Mouse (Mus musculus) midbrain, embryonic 15.5 days (tissue): ENCODE results near the gene Cd46. TPM values are rescaled to one million over a fixed set of nuclear protein-coding genes. Genes with fewer than 3 reads are reported as not detected.

Experiments
- ATAC-seq: fragments of 200-750 bp; cut with Nextera tagmentation; replicated peaks from 2 replicates; pipeline ENCODE4 v1.8.0; 2017; ENCODE audit warnings: moderate TSS enrichment
- H3K27ac ChIP-seq: fragments of 300-500 bp; sonication (generic); 2 replicates; pipeline ENCODE4 v1.5.1; 2015; ENCODE audit warnings: mild to moderate bottlenecking, inconsistent platforms
- H3K27me3 ChIP-seq: fragments of 300-500 bp; sonication (generic); replicated peaks from 2 replicates; pipeline ENCODE4 v1.6.1; 2015; ENCODE audit warnings: inconsistent platforms
- H3K36me3 ChIP-seq: fragments of 300-500 bp; sonication (generic); replicated peaks from 2 replicates; pipeline ENCODE4 v1.6.1; 2015; ENCODE audit warnings: inconsistent platforms
- H3K4me1 ChIP-seq: fragments of 300-500 bp; sonication (generic); 2 replicates; pipeline ENCODE4 v1.6.1; 2015; ENCODE audit warnings: inconsistent platforms
- H3K4me2 ChIP-seq: fragments of 300-500 bp; sonication (generic); 2 replicates; pipeline ENCODE4 v1.6.1; 2015; ENCODE audit warnings: inconsistent platforms, mild to moderate bottlenecking, moderate library complexity
- H3K4me3 ChIP-seq: fragments of 300-500 bp; sonication (generic); 2 replicates; pipeline ENCODE4 v1.5.1; 2015; ENCODE audit warnings: mild to moderate bottlenecking, inconsistent platforms
- H3K9ac ChIP-seq: fragments of 300-500 bp; sonication (generic); 2 replicates; pipeline ENCODE4 v1.6.1; 2015; ENCODE audit warnings: mild to moderate bottlenecking, inconsistent platforms
- H3K9me3 ChIP-seq: fragments of 300-500 bp; sonication (generic); 2 replicates; pipeline ENCODE4 v1.6.1; 2016; ENCODE audit warnings: inconsistent platforms
- WGBS: fragments of 180-500 bp; shearing (Covaris S2); methylation state at CpG from one replicate; pipeline ENCODE4 v1.1.7; 2015; ENCODE audit warnings: mixed read lengths; 5-methylcytosine and 5-hydroxymethylcytosine counted together
- polyA plus RNA-seq: library from polyadenylated mRNA; unstranded; fragments of >200 nt; fragmentation: Nextera tagmentation; extraction: Ambion mirVana; gene quantifications from 2 replicates; pipeline ENCODE4 v1.2.1, GENCODE M21; 2015

Gene Cd46
- polyA plus RNA-seq, 1 experiment from 2014 or later: 1.7 TPM

- Histone ChIP-seq H3K36me3 (no peaks in the 10 kb centered on the region), H3K27me3 (no peaks in the 10 kb centered on the region), H3K9me3 (no peaks in the 10 kb centered on the region), H3K4me2 (0 out of 2 replicates have a peak overlapping the region, but pooled peaks have one; percentile 45), H3K27ac (0 out of 2 replicates have a peak overlapping the region, but pooled peaks have one; percentile 75), H3K9ac (no peak overlapping the region), H3K4me3 (no peak overlapping the region), H3K4me1 (peaks cover 14% of the 10 kb centered on the region)
- 83% methylated on average over 4 of the region's 4 CpGs for WGBS
- ATAC-seq: peak; percentile 31; the same call in 1 of the 2 replicates
Observed at GRCm38 (mm10) chr1:195017626-195018025, 74.4 kb downstream of the Cd46 start.

GRCm38 (mm10) chr1:195016811-195017501 lies 75.1 kb downstream of the Cd46 start:
- Histone ChIP-seq H3K4me1 (peaks cover 14% of the 10 kb centered on the region), H3K4me2 (peak overlapping the region; percentile 45), H3K9me3 (no peaks in the 10 kb centered on the region), H3K36me3 (no peaks in the 10 kb centered on the region), H3K4me3 (peak overlapping the region; percentile 19; the same call in 1 of the 2 replicates), H3K27me3 (no peaks in the 10 kb centered on the region), H3K9ac (peak overlapping the region; percentile 31; the same call in 1 of the 2 replicates), H3K27ac (peak overlapping the region; percentile 75)
- ATAC-seq: peak; percentile 85
- WGBS: 55% methylated on average over 11 of the region's 11 CpGs

GRCm38 (mm10) chr1:195015281-195015680 lies 76.8 kb downstream of the Cd46 start:
- 90% methylated on average over 1 of the region's 1 CpGs for WGBS
- Histone ChIP-seq H3K9me3 (no peaks in the 10 kb centered on the region), H3K27me3 (no peaks in the 10 kb centered on the region), H3K27ac (no peak overlapping the region), H3K36me3 (no peaks in the 10 kb centered on the region), H3K9ac (no peak overlapping the region), H3K4me2 (no peak overlapping the region), H3K4me3 (no peak overlapping the region), H3K4me1 (peaks cover 14% of the 10 kb centered on the region)
- ATAC-seq: no peak

- ATAC-seq: no peak
- no peaks in the 10 kb centered on the region for H3K27me3 ChIP-seq
- no peak overlapping the region for H3K4me3 ChIP-seq
- H3K9ac ChIP-seq: no peak overlapping the region
- H3K4me1 ChIP-seq: peaks cover 14% of the 10 kb centered on the region
- 87% methylated on average over 3 of the region's 3 CpGs for WGBS
- no peaks in the 10 kb centered on the region for H3K36me3 ChIP-seq
- H3K27ac ChIP-seq: no peak overlapping the region
- H3K4me2 ChIP-seq: no peak overlapping the region
- H3K9me3 ChIP-seq: no peaks in the 10 kb centered on the region
Observed at GRCm38 (mm10) chr1:195014201-195014885, 77.7 kb downstream of the Cd46 start.

GRCm38 (mm10) chr1:195012531-195012930 lies 79.5 kb downstream of the Cd46 start:
- Histone ChIP-seq H3K36me3 (no peaks in the 10 kb centered on the region), H3K9ac (no peak overlapping the region), H3K4me3 (no peak overlapping the region), H3K4me1 (peaks cover 9% of the 10 kb centered on the region), H3K27me3 (no peaks in the 10 kb centered on the region), H3K27ac (no peak overlapping the region), H3K4me2 (no peak overlapping the region), H3K9me3 (no peaks in the 10 kb centered on the region)
- no peak for ATAC-seq
- WGBS: 87% methylated on average over 2 of the region's 2 CpGs

DNA sequence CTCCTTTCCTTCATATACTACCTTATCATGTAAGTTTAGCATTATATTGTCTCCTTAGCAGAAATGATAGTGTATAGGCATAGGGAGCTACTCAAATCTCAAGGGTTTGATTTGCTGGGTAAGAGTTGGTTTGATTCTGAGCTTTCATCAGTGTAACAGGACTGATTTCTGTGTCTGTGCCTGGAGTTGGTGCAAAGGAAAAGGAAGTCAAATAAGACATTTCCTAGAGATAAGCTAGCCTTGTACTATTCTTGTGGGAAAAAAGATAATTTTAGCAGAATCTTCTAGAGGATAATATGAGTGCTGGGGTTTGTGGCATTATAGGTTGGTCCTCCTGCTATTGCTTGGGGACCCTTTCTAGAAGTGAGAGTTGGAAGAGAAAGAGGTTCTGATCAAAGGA lies 85.8 kb downstream of the Cd46 start:
- no peaks in the 10 kb centered on the region for H3K9me3 ChIP-seq
- H3K4me3 ChIP-seq: no peak overlapping the region
- no peak for ATAC-seq
- H3K9ac ChIP-seq: no peak overlapping the region
- no peaks in the 10 kb centered on the region for H3K27me3 ChIP-seq
- no peaks in the 10 kb centered on the region for H3K36me3 ChIP-seq
- H3K4me2 ChIP-seq: no peak overlapping the region
- no peaks in the 10 kb centered on the region for H3K4me1 ChIP-seq
- H3K27ac ChIP-seq: no peak overlapping the region

GRCm38 (mm10) chr1:195004194-195004593 lies 87.9 kb downstream of the Cd46 start:
- Histone ChIP-seq H3K9ac (no peak overlapping the region), H3K27ac (no peak overlapping the region), H3K4me3 (no peak overlapping the region), H3K4me1 (no peaks in the 10 kb centered on the region), H3K27me3 (no peaks in the 10 kb centered on the region), H3K4me2 (no peak overlapping the region), H3K36me3 (no peaks in the 10 kb centered on the region), H3K9me3 (no peaks in the 10 kb centered on the region)
- no peak for ATAC-seq
- 57% methylated on average over 1 of the region's 1 CpGs for WGBS

GRCm38 (mm10) chr1:195003328-195003727 lies 88.7 kb downstream of the Cd46 start:
- Histone ChIP-seq H3K9me3 (no peaks in the 10 kb centered on the region), H3K4me2 (no peak overlapping the region), H3K27me3 (no peaks in the 10 kb centered on the region), H3K9ac (no peak overlapping the region), H3K27ac (no peak overlapping the region), H3K4me3 (no peak overlapping the region), H3K4me1 (no peaks in the 10 kb centered on the region), H3K36me3 (no peaks in the 10 kb centered on the region)
- 90% methylated on average over 4 of the region's 4 CpGs for WGBS
- ATAC-seq: no peak

- Histone ChIP-seq H3K4me2 (no peak overlapping the region), H3K4me3 (no peak overlapping the region), H3K27ac (no peak overlapping the region), H3K27me3 (no peaks in the 10 kb centered on the region), H3K9ac (no peak overlapping the region), H3K9me3 (no peaks in the 10 kb centered on the region), H3K36me3 (no peaks in the 10 kb centered on the region), H3K4me1 (no peaks in the 10 kb centered on the region)
- WGBS: 83% methylated on average over 1 of the region's 1 CpGs
- ATAC-seq: no peak
Observed at GRCm38 (mm10) chr1:194998396-194998795, 93.7 kb downstream of the Cd46 start.

DNA sequence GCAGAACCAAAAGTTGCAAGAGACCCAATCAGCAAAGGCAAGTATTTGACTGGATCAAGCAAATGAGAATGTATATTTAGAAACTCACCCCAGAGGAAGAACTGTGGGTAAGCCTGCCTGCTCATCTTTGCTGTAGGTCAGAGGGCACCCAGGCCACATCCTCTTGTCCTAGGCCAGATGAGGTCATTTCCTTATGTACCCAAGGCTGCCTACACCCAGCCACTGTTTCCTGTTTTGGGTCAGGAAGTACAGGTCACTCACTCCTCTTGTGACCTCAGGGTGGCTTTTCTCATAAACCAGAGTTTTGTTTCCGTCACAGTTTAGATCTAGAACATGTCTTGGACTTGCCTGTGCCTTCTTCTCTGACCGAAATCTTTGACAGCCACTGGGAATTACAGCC lies 96.9 kb downstream of the Cd46 start:
- WGBS: 82% methylated on average over 2 of the region's 2 CpGs
- no peak for ATAC-seq

DNA sequence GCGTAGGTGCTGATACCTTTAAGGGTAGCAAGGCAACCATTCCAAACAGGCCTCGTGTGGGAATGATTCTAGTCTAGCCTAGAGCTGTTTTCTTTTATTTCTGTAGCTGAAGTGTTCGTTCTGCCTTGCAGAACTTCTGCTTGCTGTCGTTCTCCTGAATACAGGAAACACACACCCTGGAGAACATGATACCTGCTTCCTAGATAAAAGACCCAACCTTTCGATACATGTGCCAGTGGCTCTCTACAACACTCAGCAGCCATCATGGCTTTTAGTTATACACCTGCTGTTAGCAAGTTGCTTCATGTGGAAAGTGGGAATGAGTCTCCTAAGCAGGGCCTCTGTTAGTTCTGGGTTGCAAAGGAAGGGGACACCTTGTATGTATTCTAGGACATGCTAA lies 97.8 kb downstream of the Cd46 start:
- no peaks in the 10 kb centered on the region for H3K9me3 ChIP-seq
- WGBS: 83% methylated on average over 5 of the region's 5 CpGs
- no peaks in the 10 kb centered on the region for H3K27me3 ChIP-seq
- H3K9ac ChIP-seq: no peak overlapping the region
- H3K4me3 ChIP-seq: no peak overlapping the region
- H3K36me3 ChIP-seq: no peaks in the 10 kb centered on the region
- no peak for ATAC-seq
- H3K27ac ChIP-seq: no peak overlapping the region
- no peak overlapping the region for H3K4me2 ChIP-seq
- H3K4me1 ChIP-seq: no peaks in the 10 kb centered on the region

More for the DNA sequence above, 96.9 kb downstream of the Cd46 start:
- Histone ChIP-seq H3K36me3 (no peaks in the 10 kb centered on the region), H3K27ac (no peak overlapping the region), H3K9ac (no peak overlapping the region), H3K4me1 (no peaks in the 10 kb centered on the region), H3K4me2 (no peak overlapping the region), H3K4me3 (no peak overlapping the region), H3K9me3 (no peaks in the 10 kb centered on the region), H3K27me3 (no peaks in the 10 kb centered on the region)

- Histone ChIP-seq H3K9me3 (no peaks in the 10 kb centered on the region), H3K27me3 (no peaks in the 10 kb centered on the region), H3K36me3 (no peaks in the 10 kb centered on the region), H3K4me2 (no peak overlapping the region), H3K9ac (no peak overlapping the region), H3K4me1 (no peaks in the 10 kb centered on the region), H3K27ac (no peak overlapping the region), H3K4me3 (no peak overlapping the region)
- no peak for ATAC-seq
- WGBS: 81% methylated on average over 1 of the region's 1 CpGs
Observed at GRCm38 (mm10) chr1:194993409-194993988, 98.5 kb downstream of the Cd46 start.
